Mouse (Mus musculus) forebrain, embryonic 12.5 days (tissue): ENCODE data around the gene Bcl2a1d. TPM values are rescaled to one million over a fixed set of nuclear protein-coding genes. Genes with fewer than 3 reads are reported as not detected.

Experiments
- polyA plus RNA-seq: library from polyadenylated mRNA; unstranded; fragments of >200 nt; fragmentation: Nextera tagmentation; extraction: Ambion mirVana; gene quantifications from 2 replicates; pipeline ENCODE4 v1.2.1, GENCODE M21; 2016

Gene Bcl2a1d
- polyA plus RNA-seq, 1 experiment from 2014 or later, result not detected

Other genes starting within 250 kb of the Bcl2a1d start
- 153 and 154 TPM in 2 replicates for gene Syncrip, start 249.3 kb downstream of the Bcl2a1d start, polyA plus RNA-seq
- gene Zfp949, start 183.9 kb downstream of the Bcl2a1d start, polyA plus RNA-seq, result 10.7 and 10.8 TPM in 2 replicates
- gene Trim43a, start 151.0 kb downstream of the Bcl2a1d start, polyA plus RNA-seq, result 0.20 TPM in 1 of 2 replicates, not detected in the other
- gene Mthfsl, start 11.6 kb downstream of the Bcl2a1d start, polyA plus RNA-seq, result 27.6 and 28.3 TPM in 2 replicates
- 0.11 TPM in 1 of 2 replicates, not detected in the other for gene Trim43c, start 107.2 kb upstream of the Bcl2a1d start, polyA plus RNA-seq
- not detected in 2 replicates for gene Bcl2a1a, start 225.0 kb upstream of the Bcl2a1d start, polyA plus RNA-seq